Mouse (Mus musculus): ENCODE data around the gene Gimap9. TPM values are rescaled to one million over a fixed set of nuclear protein-coding genes. Genes with fewer than 3 reads are reported as not detected.

Gene Gimap9
- polyA plus RNA-seq, 1 experiment from 2014 or later = 9.8 TPM

- WGBS = 94% methylated on average over 9 of the region's 9 CpGs
- Histone ChIP-seq H3K27me3 (ENCODE audit: control insufficient read depth, insufficient read depth, low read length) (no peaks in the 10 kb centered on the region), H3K4me3 (replicated peaks; ENCODE audit: low read length) (no peak overlapping the region), H3K9me3 (replicated peaks; ENCODE audit: control insufficient read depth, low read length) (no peaks in the 10 kb centered on the region), H3K9ac (ENCODE audit: low read length) (no peak overlapping the region), H3K36me3 (ENCODE audit: control insufficient read depth, insufficient read depth, low read length) (no peaks in the 10 kb centered on the region), H3K4me2 (ENCODE audit: low read depth, low read length) (no peak overlapping the region), H3K27ac (ENCODE audit: low read length) (no peak overlapping the region), H3K4me1 (ENCODE audit: control insufficient read depth, insufficient read depth, low read length) (no peaks in the 10 kb centered on the region; the same call in 1 of the 2 replicates)
- no peak for ATAC-seq (ENCODE audit: insufficient read depth, low FRiP score)
These were observed 1.5 kb upstream of the Gimap9 start for GRCm38 (mm10) chr6:48674291-48675058.

- Histone ChIP-seq H3K4me3 (replicated peaks; ENCODE audit: low read length) (peak overlapping the region; percentile 39), H3K27ac (ENCODE audit: low read length) (no peak overlapping the region), H3K27me3 (ENCODE audit: control insufficient read depth, insufficient read depth, low read length) (no peaks in the 10 kb centered on the region), H3K4me2 (ENCODE audit: low read depth, low read length) (peak overlapping the region; percentile 57), H3K36me3 (ENCODE audit: control insufficient read depth, insufficient read depth, low read length) (no peaks in the 10 kb centered on the region), H3K9ac (ENCODE audit: low read length) (peak overlapping the region; percentile 61), H3K4me1 (ENCODE audit: control insufficient read depth, insufficient read depth, low read length) (no peaks in the 10 kb centered on the region; the same call in 1 of the 2 replicates), H3K9me3 (replicated peaks; ENCODE audit: control insufficient read depth, low read length) (no peaks in the 10 kb centered on the region)
- ATAC-seq (ENCODE audit: insufficient read depth, low FRiP score) = no peak
- WGBS = 38% methylated on average over 10 of the region's 10 CpGs
These were observed 464 bp upstream of the Gimap9 start for GRCm38 (mm10) chr6:48675400-48675930.

- Histone ChIP-seq H3K4me1 (ENCODE audit: control insufficient read depth, insufficient read depth, low read length) (no peaks in the 10 kb centered on the region; the same call in 1 of the 2 replicates), H3K27me3 (ENCODE audit: control insufficient read depth, insufficient read depth, low read length) (no peaks in the 10 kb centered on the region), H3K9ac (ENCODE audit: low read length) (no peak overlapping the region), H3K4me3 (replicated peaks; ENCODE audit: low read length) (no peak overlapping the region), H3K4me2 (ENCODE audit: low read depth, low read length) (no peak overlapping the region), H3K9me3 (replicated peaks; ENCODE audit: control insufficient read depth, low read length) (no peaks in the 10 kb centered on the region), H3K36me3 (ENCODE audit: control insufficient read depth, insufficient read depth, low read length) (no peaks in the 10 kb centered on the region), H3K27ac (ENCODE audit: low read length) (no peak overlapping the region)
- 84% methylated on average over 5 of the region's 5 CpGs for WGBS
- ATAC-seq (ENCODE audit: insufficient read depth, low FRiP score) = no peak
These were observed 1.0 kb downstream of the Gimap9 start for GRCm38 (mm10) chr6:48676860-48677415.

- Histone ChIP-seq H3K36me3 (ENCODE audit: control insufficient read depth, insufficient read depth, low read length) (no peaks in the 10 kb centered on the region), H3K27ac (ENCODE audit: low read length) (no peak overlapping the region), H3K4me3 (replicated peaks; ENCODE audit: low read length) (no peak overlapping the region), H3K27me3 (ENCODE audit: control insufficient read depth, insufficient read depth, low read length) (no peaks in the 10 kb centered on the region), H3K4me1 (ENCODE audit: control insufficient read depth, insufficient read depth, low read length) (no peaks in the 10 kb centered on the region; the same call in 1 of the 2 replicates), H3K9ac (ENCODE audit: low read length) (no peak overlapping the region), H3K4me2 (ENCODE audit: low read depth, low read length) (no peak overlapping the region), H3K9me3 (replicated peaks; ENCODE audit: control insufficient read depth, low read length) (no peaks in the 10 kb centered on the region)
- ATAC-seq (ENCODE audit: insufficient read depth, low FRiP score) = no peak
- 94% methylated on average over 17 of the region's 17 CpGs for WGBS
These were observed 1.8 kb downstream of the Gimap9 start for GRCm38 (mm10) chr6:48677492-48678345.

- no peak for ATAC-seq (ENCODE audit: insufficient read depth, low FRiP score)
- no peak overlapping the region for H3K4me3 ChIP-seq (replicated peaks; ENCODE audit: low read length)
- H3K4me1 ChIP-seq (ENCODE audit: control insufficient read depth, insufficient read depth, low read length) = no peaks in the 10 kb centered on the region; the same call in 1 of the 2 replicates
- H3K36me3 ChIP-seq (ENCODE audit: control insufficient read depth, insufficient read depth, low read length) = no peaks in the 10 kb centered on the region
- H3K4me2 ChIP-seq (ENCODE audit: low read depth, low read length) = no peak overlapping the region
- H3K9me3 ChIP-seq (replicated peaks; ENCODE audit: control insufficient read depth, low read length) = no peaks in the 10 kb centered on the region
- 62% methylated on average over 4 of the region's 4 CpGs for WGBS
- H3K27me3 ChIP-seq (ENCODE audit: control insufficient read depth, insufficient read depth, low read length) = no peaks in the 10 kb centered on the region
- no peak overlapping the region for H3K9ac ChIP-seq (ENCODE audit: low read length)
- no peak overlapping the region for H3K27ac ChIP-seq (ENCODE audit: low read length)
These were observed 2.5 kb downstream of the Gimap9 start for GRCm38 (mm10) chr6:48678391-48678790.

- 79% methylated on average over 6 of the region's 6 CpGs for WGBS
- Histone ChIP-seq H3K36me3 (ENCODE audit: control insufficient read depth, insufficient read depth, low read length) (no peaks in the 10 kb centered on the region), H3K4me1 (ENCODE audit: control insufficient read depth, insufficient read depth, low read length) (no peaks in the 10 kb centered on the region; the same call in 1 of the 2 replicates), H3K4me3 (replicated peaks; ENCODE audit: low read length) (no peak overlapping the region), H3K27ac (ENCODE audit: low read length) (no peak overlapping the region), H3K4me2 (ENCODE audit: low read depth, low read length) (no peak overlapping the region), H3K9me3 (replicated peaks; ENCODE audit: control insufficient read depth, low read length) (no peaks in the 10 kb centered on the region), H3K27me3 (ENCODE audit: control insufficient read depth, insufficient read depth, low read length) (no peaks in the 10 kb centered on the region), H3K9ac (ENCODE audit: low read length) (no peak overlapping the region)
- no peak for ATAC-seq (ENCODE audit: insufficient read depth, low FRiP score)
These were observed 3.8 kb downstream of the Gimap9 start for GRCm38 (mm10) chr6:48679701-48680100.

- 76% methylated on average over 5 of the region's 5 CpGs for WGBS
- no peak overlapping the region for H3K9ac ChIP-seq (ENCODE audit: low read length)
- no peak overlapping the region for H3K4me3 ChIP-seq (replicated peaks; ENCODE audit: low read length)
- no peak for ATAC-seq (ENCODE audit: insufficient read depth, low FRiP score)
- H3K27ac ChIP-seq (ENCODE audit: low read length) = no peak overlapping the region
- H3K4me1 ChIP-seq (ENCODE audit: control insufficient read depth, insufficient read depth, low read length) = no peaks in the 10 kb centered on the region; the same call in 1 of the 2 replicates
- H3K9me3 ChIP-seq (replicated peaks; ENCODE audit: control insufficient read depth, low read length) = no peaks in the 10 kb centered on the region
- no peaks in the 10 kb centered on the region for H3K27me3 ChIP-seq (ENCODE audit: control insufficient read depth, insufficient read depth, low read length)
- no peak overlapping the region for H3K4me2 ChIP-seq (ENCODE audit: low read depth, low read length)
- H3K36me3 ChIP-seq (ENCODE audit: control insufficient read depth, insufficient read depth, low read length) = no peaks in the 10 kb centered on the region
These were observed 4.5 kb downstream of the Gimap9 start for GRCm38 (mm10) chr6:48680421-48680820.

- Histone ChIP-seq H3K4me3 (replicated peaks; ENCODE audit: low read length) (no peak overlapping the region), H3K36me3 (ENCODE audit: control insufficient read depth, insufficient read depth, low read length) (no peaks in the 10 kb centered on the region), H3K27me3 (ENCODE audit: control insufficient read depth, insufficient read depth, low read length) (no peaks in the 10 kb centered on the region), H3K4me1 (ENCODE audit: control insufficient read depth, insufficient read depth, low read length) (no peaks in the 10 kb centered on the region), H3K9ac (ENCODE audit: low read length) (no peak overlapping the region), H3K9me3 (replicated peaks; ENCODE audit: control insufficient read depth, low read length) (no peaks in the 10 kb centered on the region), H3K4me2 (ENCODE audit: low read depth, low read length) (no peak overlapping the region), H3K27ac (ENCODE audit: low read length) (no peak overlapping the region)
- WGBS = 72% methylated on average over 3 of the region's 3 CpGs
- no peak for ATAC-seq (ENCODE audit: insufficient read depth, low FRiP score)
These were observed 5.7 kb downstream of the Gimap9 start for GRCm38 (mm10) chr6:48681472-48682090.
